Mouse (Mus musculus) gastrocnemius, postnatal 36 days (tissue): ENCODE results near the gene Gm10271. TPM values are rescaled to one million over a fixed set of nuclear protein-coding genes. Genes with fewer than 3 reads are reported as not detected.

Experiments used
- DNase-seq, 2 experiments: peaks; one replicate each; pipeline ENCODE4 v3.0.0; 2022
- intact Hi-C: fragments of 180-260 bp; cut with DNase I; formaldehyde crosslinking; loops from one replicate; pipeline ENCODE4 v1.15.1; 2025
- total RNA-seq, 2 experiments: library from RNA; stranded (reverse); gene quantifications; 2 replicates each; pipeline ENCODE4 v1.2.3; 2021

The Gm10271 gene
- total RNA-seq, 2 experiments from 2014 or later, result not detected

DNA sequence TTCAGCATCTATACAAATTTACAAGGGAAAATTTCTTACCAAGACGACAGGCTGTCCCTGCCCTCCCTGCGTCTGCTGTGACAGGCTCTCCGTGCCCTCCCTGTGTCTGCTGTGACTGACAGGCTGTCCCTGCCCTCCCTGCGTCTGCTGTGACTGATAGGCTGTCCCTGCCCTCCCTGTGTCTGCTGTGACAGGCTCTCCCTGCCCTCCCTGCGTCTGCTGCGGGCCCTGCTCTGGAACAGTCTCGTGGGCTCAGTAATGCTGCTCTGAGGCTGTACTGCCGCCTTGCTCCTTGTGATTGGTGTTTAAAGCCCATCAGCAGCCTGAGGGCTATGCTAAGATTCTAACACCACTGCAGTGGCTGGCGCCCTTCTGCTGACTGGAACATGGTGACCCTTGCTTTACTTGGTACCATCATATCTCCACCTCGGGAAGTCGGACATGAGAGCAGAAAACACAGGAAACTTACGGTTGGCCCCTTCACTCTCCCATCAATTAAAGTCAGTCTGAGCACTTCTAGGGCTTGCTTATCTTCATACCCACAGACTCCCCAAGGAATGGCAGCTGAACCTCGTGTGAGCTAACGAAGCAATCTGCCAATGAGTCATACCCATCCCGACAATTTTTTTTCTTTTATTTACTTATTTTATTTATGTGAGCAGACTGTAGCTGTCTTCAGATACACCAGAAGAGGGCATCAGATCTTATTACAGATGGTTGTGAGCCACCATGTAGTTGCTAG, 63.3 kb downstream of the Gm10271 start:
- no peak for DNase-seq
- intact Hi-C loops, result no loop called here

Other genes with a start within 250 kb of the Gm10271 start
- gene Myrfl, start 75.7 kb downstream of the Gm10271 start, total RNA-seq, result under 1 TPM in 1 of 2 experiments, not detected in 1; 0.20 TPM
- 10 to 100 TPM; 24.9 to 29.2 TPM for gene Rab3ip, start 21.8 kb downstream of the Gm10271 start, total RNA-seq
- gene Best3, start 13.7 kb upstream of the Gm10271 start, total RNA-seq, result 10 to 100 TPM; 20.9 to 24.3 TPM
- gene Lrrc10, start 72.7 kb upstream of the Gm10271 start, total RNA-seq, result under 1 TPM in 1 of 2 experiments, not detected in 1; 0.17 TPM
- 100 to 1,000 TPM in 1 of 2 experiments, 10 to 100 TPM in 1; 93.1 to 119 TPM for gene Cct2, start 91.2 kb upstream of the Gm10271 start, total RNA-seq
- 1 to 10 TPM; 7.6 to 8.9 TPM for gene Frs2, start 175.9 kb upstream of the Gm10271 start, total RNA-seq